Mouse (Mus musculus) gastrocnemius, postnatal 14 days (tissue): ENCODE measurements at regions not wholly inside any gene's neighbourhood (a gene's known extent, or its start where the extent isn't known, plus 50 kb on each side); places are given as distances from the start of the nearest gene placed in this dataset.
"Not testable (repeated sequence)": the region's sequence is repeated elsewhere in the genome, so short reads cannot be mapped to it uniquely, and the experiment has no call there.

Experiments
- DNase-seq: peaks from one replicate; pipeline ENCODE4 v3.0.0; 2021; ENCODE audit warnings: mixed read lengths
- intact Hi-C: fragments of 180-260 bp; cut with DNase I; formaldehyde crosslinking; loops from one replicate; pipeline ENCODE4 v1.15.1; 2025; ENCODE audit warnings: low total_unique reads
- microRNA-seq, 2 experiments: library from miRNA; unstranded; fragments of <30 nt; microRNA quantifications; one replicate each; pipeline ENCODE4 v1.2.0; 2021

GRCm38 (mm10) chr12:23216521-23216920 lies 563.5 kb downstream of the Gm10330 start:
- DNase-seq, intact Hi-C loops: not testable (repeated sequence)

GRCm38 (mm10) chr12:23189546-23189945 lies 590.5 kb downstream of the Gm10330 start:
- intact Hi-C loops, result not testable (repeated sequence)
- DNase-seq, result peak; percentile 9

GRCm38 (mm10) chr12:23189110-23189509 lies 591.0 kb downstream of the Gm10330 start:
- DNase-seq, intact Hi-C loops: not testable (repeated sequence)

Small RNA genes in the stretch of these regions (microRNA-seq; reads per million reads assigned to microRNA genes)
- 0 reads per million in 2 experiments for gene Gm26140
